9 mouse cellular contexts compared by ENCODE assay signal in the genomic region with DNA sequence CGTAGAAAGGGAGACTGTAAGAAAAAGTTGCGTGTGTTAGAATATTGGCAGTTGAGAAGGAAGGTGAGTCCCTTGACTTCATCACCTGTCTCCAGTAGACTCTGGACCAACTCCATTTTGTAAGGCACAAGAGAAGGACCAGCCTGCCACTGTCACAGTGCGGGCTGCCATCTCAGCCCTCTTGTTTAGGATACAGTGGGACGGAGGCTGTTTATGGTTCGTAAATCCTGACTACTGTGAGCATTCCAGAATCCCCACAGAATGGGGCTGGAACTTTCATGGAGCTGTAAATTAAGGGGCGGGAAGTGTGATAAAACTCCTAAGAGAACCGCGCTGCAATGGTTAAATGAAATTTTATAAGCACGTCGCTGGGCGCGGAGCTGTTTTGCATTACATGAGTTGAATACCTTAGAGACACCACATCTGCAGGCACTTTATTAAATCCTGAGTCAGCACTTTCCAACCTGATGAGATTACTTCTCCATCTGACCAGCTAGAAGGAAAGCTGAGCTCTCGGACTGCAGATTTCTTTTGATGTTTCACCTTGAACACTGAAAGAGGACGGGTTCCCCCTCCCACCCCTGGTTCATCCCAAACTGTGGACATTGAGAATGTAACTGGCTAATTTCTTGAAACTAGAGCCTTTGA.
DNase-seq lines count a peak whose midpoint lies in the region; ATAC-seq and TF ChIP-seq lines count a peak whose summit lies in the region.
"Had no signal": no experiment of that assay in that cellular context is flagged by ENCODE, and none has a peak within 500 bp of the region (broad histone marks: within the 10 kb centered on the region; RNA-seq: fewer than 3 reads in every experiment).

No protein-coding gene starts in this region.

- no peaks in the 10 kb centered on the region for H3K9me3 ChIP-seq in heart, embryonic 11.5 days (replicated peaks; ENCODE audit: control insufficient read depth, low read length)
- H3K9me3 ChIP-seq in hindbrain, embryonic 12.5 days (replicated peaks), result no peaks in the 10 kb centered on the region
- no peaks in the 10 kb centered on the region for H3K9me3 ChIP-seq in midbrain, embryonic 14.5 days (ENCODE audit: control insufficient read depth, low read length)
- H3K9me3 ChIP-seq: megakaryocyte, embryonic 14.5 days had no signal

- DNase-seq in heart, postnatal 10 days, result no peak
- DNase-seq in embryo, embryonic 11 days, result peak; percentile 90
- DNase-seq in midbrain, embryonic 14.5 days, result peak; percentile 76
- no peak for DNase-seq in left cerebral cortex, postnatal 25 days (ENCODE audit: low spot score in 2 of 2)
- no peak for DNase-seq in gastrocnemius, postnatal 4 days (ENCODE audit: low spot score in 2 of 2)
- DNase-seq in left cerebral cortex, adult 2 months (ENCODE audit: extremely low spot score in 1 of 2, low spot score in 2 of 2), result no peak

- ATAC-seq in heart, embryonic 11.5 days (replicated peaks; ENCODE audit: insufficient number of reproducible peaks, low FRiP score, low TSS enrichment), result no peak
- ATAC-seq in hindbrain, embryonic 12.5 days (ENCODE audit: low FRiP score), result no peak
- no peak for ATAC-seq in midbrain, embryonic 14.5 days (ENCODE audit: low FRiP score, low TSS enrichment)

- H3K27me3 ChIP-seq in heart, embryonic 11.5 days (ENCODE audit: control insufficient read depth, insufficient read depth, low read length), result no peaks in the 10 kb centered on the region
- H3K27me3 ChIP-seq in hindbrain, embryonic 12.5 days, result no peaks in the 10 kb centered on the region
- no peaks in the 10 kb centered on the region for H3K27me3 ChIP-seq in midbrain, embryonic 14.5 days (ENCODE audit: control insufficient read depth, insufficient read depth, low read length)

- H3K4me2 ChIP-seq in heart, embryonic 11.5 days, result peak overlapping the region; percentile 6
- H3K4me2 ChIP-seq in hindbrain, embryonic 12.5 days (replicated peaks), result peak overlapping the region; percentile 33
- H3K4me2 ChIP-seq in midbrain, embryonic 14.5 days (ENCODE audit: low read length), result peak overlapping the region; percentile 38

- TF ChIP-seq CTCF in left cerebral cortex, adult 2 months (IDR thresholded peaks at IDR 0.05), result no peak

- H3K36me3 ChIP-seq in heart, embryonic 11.5 days (ENCODE audit: control insufficient read depth, insufficient read depth, low read length), result no peaks in the 10 kb centered on the region; the same call in 1 of the 2 replicates
- H3K36me3 ChIP-seq in hindbrain, embryonic 12.5 days, result no peaks in the 10 kb centered on the region
- no peaks in the 10 kb centered on the region for H3K36me3 ChIP-seq in midbrain, embryonic 14.5 days (ENCODE audit: control insufficient read depth, insufficient read depth, low read length)

- 32% methylated on average over 14 of the region's 14 CpGs for WGBS in heart, embryonic 11.5 days (ENCODE audit: insufficient replicate concordance)
- 17% methylated on average over 14 of the region's 14 CpGs for WGBS in hindbrain, embryonic 12.5 days
- 22% methylated on average over 14 of the region's 14 CpGs for WGBS in midbrain, embryonic 14.5 days

- H3K4me3 ChIP-seq in heart, embryonic 11.5 days (ENCODE audit: low read depth, low read length), result no peak overlapping the region
- H3K4me3 ChIP-seq in hindbrain, embryonic 12.5 days, result no peak overlapping the region
- no peak overlapping the region for H3K4me3 ChIP-seq in midbrain, embryonic 14.5 days (replicated peaks; ENCODE audit: low read depth, low read length)
- no peak overlapping the region for H3K4me3 ChIP-seq in left cerebral cortex, adult 2 months
- H3K4me3 ChIP-seq: megakaryocyte, embryonic 14.5 days had no signal

- H3K4me1 ChIP-seq in heart, embryonic 11.5 days (ENCODE audit: control insufficient read depth, insufficient read depth, low read length), result peaks cover 32% of the 10 kb centered on the region
- H3K4me1 ChIP-seq in hindbrain, embryonic 12.5 days, result peaks cover 73% of the 10 kb centered on the region
- peaks cover 60% of the 10 kb centered on the region for H3K4me1 ChIP-seq in midbrain, embryonic 14.5 days (ENCODE audit: control insufficient read depth, insufficient read depth, low read length)

- H3K27ac ChIP-seq in heart, embryonic 11.5 days (ENCODE audit: low read depth, low read length), result peak overlapping the region; percentile 81; the same call in 1 of the 2 replicates
- H3K27ac ChIP-seq in hindbrain, embryonic 12.5 days, result peak overlapping the region; percentile 92
- peak overlapping the region; percentile 87 for H3K27ac ChIP-seq in midbrain, embryonic 14.5 days (replicated peaks; ENCODE audit: low read depth, low read length)
- H3K27ac ChIP-seq in left cerebral cortex, adult 2 months, result no peak overlapping the region

- peak overlapping the region; percentile 34; the same call in 1 of the 2 replicates for H3K9ac ChIP-seq in heart, embryonic 11.5 days (ENCODE audit: low read depth, low read length)
- H3K9ac ChIP-seq in hindbrain, embryonic 12.5 days, result 0 out of 2 replicates have a peak overlapping the region, but pooled peaks have one; percentile 6
- H3K9ac ChIP-seq in midbrain, embryonic 14.5 days (replicated peaks; ENCODE audit: low read length), result no peak overlapping the region

- intact Hi-C loops in heart, postnatal 10 days (cut with DNase I), result loop anchor here (2.0 to 5.0 kb wide), 3 partner anchors 184 to 334 kb away; a partner anchor contains a TSS
- intact Hi-C loops in left cerebral cortex, postnatal 25 days (cut with DNase I), result loop anchor here (5.0 kb wide), 2 partner anchors 329 to 354 kb away; a partner anchor contains a TSS
- intact Hi-C loops in left cerebral cortex, adult 2 months (cut with DNase I), result loop anchor here (5.0 kb wide), 2 partner anchors 216 to 354 kb away; no protein-coding TSS in a partner anchor

Comparison
In these comparisons a context has a peak if more than half of its experiments do, and no peak if none do; other contexts are left out.
1. DNase-seq: peak in embryo, embryonic 11 days (single experiment) and midbrain, embryonic 14.5 days (single experiment); none in heart, postnatal 10 days (0 of 2), left cerebral cortex, postnatal 25 days (0 of 2), gastrocnemius, postnatal 4 days (0 of 2) and left cerebral cortex, adult 2 months (0 of 2).
2. Peak in every context shown above with its lines, with median percentiles within 50 percentile points of each other: H3K4me2 ChIP-seq.